Mouse (Mus musculus) gastrocnemius, adult 18-20 months (tissue): ENCODE data around the gene Rap2c. TPM values are rescaled to one million over a fixed set of nuclear protein-coding genes. Genes with fewer than 3 reads are reported as not detected.

Experiments used
- DNase-seq: peaks from one replicate; pipeline ENCODE4 v3.0.0; 2021; ENCODE audit warnings: low spot score
- total RNA-seq, 2 experiments: library from RNA; stranded (reverse); gene quantifications; 2 replicates each; pipeline ENCODE4 v1.2.3; 2021

Rap2c gene
- total RNA-seq, 2 experiments from 2014 or later, result 22.3 to 24.3 TPM

GRCm38 (mm10) chrX:50969907-50970306 is 47.9 kb downstream of the Rap2c start:
- DNase-seq, result no peak

GRCm38 (mm10) chrX:50968157-50968932 is 49.5 kb downstream of the Rap2c start:
- DNase-seq, result no peak

GRCm38 (mm10) chrX:50965157-50965556 is 52.7 kb downstream of the Rap2c start:
- DNase-seq, result no peak

- no peak for DNase-seq
These were observed 54.9 kb downstream of the Rap2c start for GRCm38 (mm10) chrX:50962955-50963354.

Other genes starting within 250 kb of the Rap2c start
- gene Stk26, start 177.0 kb downstream of the Rap2c start, total RNA-seq, result 1 to 10 TPM; 2.7 to 3.9 TPM
- under 1 TPM; 0.43 TPM for gene Frmd7, start 75.3 kb downstream of the Rap2c start, total RNA-seq
- gene Mbnl3, start 188.5 kb upstream of the Rap2c start, total RNA-seq, result under 1 TPM; 0.09 to 0.27 TPM